Mouse (Mus musculus) WW6 (cell line): ENCODE measurements around the gene Dnase2b.

Source experiments
- DNase-seq: peaks from one replicate; pipeline ENCODE4 v3.0.0-alpha.2; 2013; ENCODE audit warnings: low read depth, low spot score

Dnase2b gene

DNA sequence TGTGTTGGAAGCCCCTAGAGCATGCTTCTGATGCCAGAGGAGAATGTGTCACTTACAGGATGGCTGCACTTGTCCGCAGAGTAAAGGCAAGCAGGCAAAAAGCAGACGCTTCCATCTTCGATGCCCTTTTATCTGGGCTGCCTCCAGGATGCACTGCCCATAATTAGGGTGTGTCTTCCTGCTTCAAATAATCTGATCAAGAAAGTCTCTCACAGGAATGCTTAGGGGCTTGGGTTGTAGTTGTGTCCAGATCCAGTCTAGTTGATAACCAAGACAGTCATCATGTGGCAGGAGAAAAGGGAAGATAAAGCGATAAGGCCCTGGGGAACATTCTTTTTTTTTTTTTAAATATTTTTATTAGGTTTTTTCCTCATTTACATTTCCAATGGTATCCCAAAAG lies at the start of gene Dnase2b:
TSS of gene Dnase2b (minus strand) at position 101 of the 400 bp plus-strand sequence.
- no peak for DNase-seq

DNA sequence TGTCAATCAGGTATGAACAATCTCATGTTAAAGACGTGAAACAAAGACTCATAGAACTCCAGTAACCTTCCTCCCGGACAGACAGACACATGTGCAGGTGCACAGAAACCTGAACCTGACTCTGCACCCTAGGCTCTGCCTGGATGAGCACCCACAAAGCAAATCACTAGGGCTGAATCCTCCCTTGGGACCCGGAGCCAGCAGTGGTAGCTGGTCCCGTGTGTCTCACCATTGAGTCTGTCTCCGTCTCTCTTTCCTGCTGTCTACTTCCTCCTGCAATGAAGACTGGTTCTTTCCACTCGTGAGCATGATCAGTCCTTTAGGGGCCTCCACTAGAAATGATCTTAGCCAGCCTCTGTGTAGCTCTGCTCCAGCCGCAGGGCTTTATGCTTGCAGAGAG lies 46.5 kb upstream of the Dnase2b start:
- no peak for DNase-seq

DNA sequence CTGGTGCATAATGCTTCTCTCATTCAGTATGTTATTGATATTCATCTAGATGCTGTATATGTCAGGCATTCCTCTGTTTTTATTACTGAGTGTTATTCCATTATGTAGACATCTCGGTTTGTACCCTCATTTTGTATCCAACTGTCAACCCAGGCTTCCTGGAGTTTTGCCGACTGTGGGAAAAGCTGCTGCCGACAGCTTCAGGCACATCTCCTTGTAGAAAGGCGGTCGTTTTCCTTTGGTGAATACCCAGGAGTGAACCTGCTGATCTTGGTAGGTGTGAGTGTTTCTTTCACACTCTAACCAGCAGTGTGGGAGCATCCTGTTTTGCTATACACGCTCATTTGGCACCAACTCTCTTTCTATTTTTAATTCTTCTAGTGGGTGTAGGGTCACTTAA lies 45.6 kb upstream of the Dnase2b start:
- no peak for DNase-seq

DNA sequence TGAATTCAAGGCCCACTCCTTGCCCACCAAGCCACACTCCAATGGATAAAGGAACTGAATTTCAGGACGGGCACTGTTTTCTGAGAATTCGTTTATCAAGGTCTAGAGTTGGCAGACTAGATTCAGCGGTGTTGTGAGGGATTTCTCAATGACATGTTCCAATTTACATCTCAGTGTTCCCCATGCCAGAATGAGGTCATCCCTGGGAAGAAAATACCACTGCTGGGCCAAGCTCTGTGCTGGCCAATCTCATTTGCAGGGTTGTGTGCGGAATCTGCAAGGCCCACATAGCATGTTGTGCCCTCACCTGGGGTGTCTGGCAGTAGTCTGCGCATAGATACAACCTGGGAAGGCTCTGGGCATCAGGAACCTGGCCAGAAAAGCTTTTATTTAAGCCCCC lies 43.9 kb upstream of the Dnase2b start:
- DNase-seq: no peak

DNA sequence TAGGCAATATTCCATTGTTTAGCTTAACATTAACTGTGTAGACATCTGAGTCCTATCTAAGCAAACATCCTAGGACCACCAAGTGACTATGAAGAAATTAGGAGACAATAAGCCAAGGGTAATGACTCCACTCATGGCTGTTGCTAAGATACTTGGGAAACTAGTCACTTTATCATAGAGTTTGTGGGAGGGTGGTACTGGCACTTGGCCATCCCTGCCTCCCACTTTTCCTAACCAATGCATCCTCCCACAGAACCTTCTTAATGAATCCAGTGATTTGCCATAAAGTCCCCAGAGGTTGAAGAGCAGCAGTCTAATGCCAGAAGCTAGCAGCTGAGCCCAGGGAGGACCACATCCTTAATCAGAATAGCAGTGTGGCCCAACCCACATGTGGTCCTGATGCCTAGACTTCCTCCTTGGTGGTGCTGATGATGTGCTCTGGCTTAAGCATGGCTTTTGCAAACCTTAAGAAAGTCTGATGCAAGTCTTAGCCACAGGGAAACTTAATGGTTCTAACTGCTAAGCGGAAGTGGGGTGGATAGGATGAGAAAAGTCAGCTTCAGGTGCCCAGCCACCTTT lies 42.8 kb upstream of the Dnase2b start:
- DNase-seq: no peak

DNA sequence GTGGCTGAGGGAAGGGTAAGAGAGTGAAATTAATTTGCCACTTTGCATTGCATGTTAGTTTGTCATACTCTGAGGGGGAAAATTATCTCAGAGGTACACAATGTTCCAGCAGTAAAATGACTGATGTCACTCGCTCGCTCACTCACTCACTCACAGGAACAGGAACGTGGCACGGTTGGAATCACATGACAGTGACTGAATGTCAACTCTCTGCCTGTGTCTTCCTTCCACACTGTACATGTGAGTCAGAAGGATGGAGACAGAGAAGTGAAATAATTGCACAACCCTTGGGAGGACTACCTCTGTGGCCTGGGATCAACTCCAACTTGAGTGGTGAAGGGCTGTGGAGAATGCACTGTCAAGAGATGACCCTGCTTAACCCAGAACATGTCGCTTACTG lies 42.0 kb upstream of the Dnase2b start:
- DNase-seq: no peak

DNA sequence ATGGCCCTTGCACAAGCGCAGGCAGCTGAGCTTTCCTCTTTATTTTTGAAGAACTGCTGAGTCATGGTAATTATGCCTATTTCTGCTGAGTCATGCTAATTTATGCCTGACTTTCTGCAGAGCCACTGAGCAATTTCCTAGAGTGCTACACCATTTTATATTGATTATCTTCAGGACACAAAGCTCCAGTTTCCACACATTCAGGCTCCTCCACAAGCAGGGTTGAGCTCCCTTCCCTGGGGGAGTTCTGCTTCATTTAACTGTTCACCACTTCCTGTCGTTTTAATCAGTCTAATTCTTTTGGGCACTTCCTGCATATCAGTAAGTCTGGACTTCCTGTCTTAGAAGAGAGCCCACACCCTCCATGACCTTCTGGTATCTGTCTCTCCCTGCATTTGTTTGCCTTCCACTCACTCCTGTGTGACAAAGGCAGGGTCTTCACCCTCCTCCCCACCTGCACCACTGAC lies 39.7 kb upstream of the Dnase2b start:
- DNase-seq: no peak

DNA sequence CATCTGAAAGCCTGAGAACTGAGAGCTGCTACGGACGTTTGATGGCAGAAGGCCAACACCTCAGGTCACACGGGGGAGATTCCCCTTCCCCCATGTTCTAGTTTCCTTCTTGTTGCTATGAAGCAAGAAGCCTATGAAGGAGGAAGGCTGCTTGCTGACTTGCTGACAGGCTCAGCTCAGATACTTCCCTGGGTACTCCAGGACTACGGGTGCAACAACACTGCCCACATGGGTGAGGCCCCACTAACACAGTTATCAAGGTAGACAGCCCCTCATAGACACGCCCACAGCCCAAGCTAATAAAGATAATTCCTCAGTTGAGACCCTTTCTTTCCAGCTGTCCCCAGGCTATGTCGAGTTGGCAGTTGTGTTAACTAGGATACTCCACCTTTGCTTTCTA lies 38.3 kb upstream of the Dnase2b start:
- DNase-seq: no peak

DNA sequence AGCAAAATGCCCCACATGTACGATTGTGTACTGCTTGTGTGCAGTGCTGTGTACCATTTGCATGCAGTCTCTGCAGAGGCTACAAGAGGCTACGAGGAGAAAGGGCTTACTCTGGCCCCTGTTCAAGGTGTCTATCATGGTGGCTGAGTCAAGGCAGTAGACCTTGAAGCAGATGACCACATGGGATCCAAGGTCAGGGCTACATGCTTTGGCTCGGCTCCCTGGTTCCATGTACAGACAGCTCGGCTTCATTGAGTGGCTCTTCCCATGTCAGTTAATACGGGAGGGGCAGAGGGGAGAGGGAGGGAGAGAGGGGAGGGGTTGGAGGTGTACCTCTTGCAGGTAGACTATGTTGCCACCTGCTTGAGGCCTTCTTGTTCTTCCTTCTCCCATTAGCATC lies 37.0 kb upstream of the Dnase2b start:
- DNase-seq: no peak

DNA sequence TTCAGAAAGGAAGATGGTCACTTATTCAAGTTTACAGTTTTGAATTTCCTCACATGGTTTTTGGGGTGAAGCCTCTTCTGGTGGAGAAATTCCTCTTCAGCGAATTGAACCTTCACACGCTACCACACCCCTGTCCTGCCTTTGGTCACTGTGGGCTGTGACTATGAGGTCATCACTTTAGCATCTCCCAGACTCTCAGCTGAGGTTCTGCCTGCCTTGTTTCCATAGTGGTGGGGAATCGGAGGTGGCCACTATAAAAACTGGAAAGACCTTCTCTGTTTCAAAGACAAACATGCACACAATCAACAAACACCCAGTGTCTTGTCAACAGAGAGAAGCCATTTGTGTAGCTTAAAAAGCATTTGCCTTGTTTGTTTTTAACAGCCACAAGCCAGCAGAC lies 35.8 kb upstream of the Dnase2b start, which contains the start of gene 4930503B20Rik:
TSS of gene 4930503B20Rik (minus strand) at position 101 of the 400 bp plus-strand sequence.
- DNase-seq: no peak

DNA sequence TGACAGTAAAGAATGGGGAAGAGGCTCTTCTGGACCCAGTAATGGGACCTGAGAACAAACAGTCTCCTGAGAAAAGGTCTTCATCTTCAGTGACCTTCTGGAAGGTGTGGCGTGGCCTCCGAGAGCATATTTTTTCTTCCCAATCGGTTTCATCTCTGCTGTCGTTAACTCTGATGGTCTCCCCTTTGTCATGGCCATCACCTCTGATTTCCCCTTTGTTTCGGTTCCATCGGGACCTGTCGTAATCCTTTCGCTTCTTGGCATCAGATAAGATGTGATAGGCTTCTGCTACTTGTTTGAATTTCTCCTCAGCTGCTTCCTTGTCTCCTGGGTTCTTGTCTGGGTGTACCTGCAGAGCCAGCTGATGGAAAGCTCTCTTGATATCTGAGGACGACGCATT lies 35.3 kb upstream of the Dnase2b start:
- no peak for DNase-seq

DNA sequence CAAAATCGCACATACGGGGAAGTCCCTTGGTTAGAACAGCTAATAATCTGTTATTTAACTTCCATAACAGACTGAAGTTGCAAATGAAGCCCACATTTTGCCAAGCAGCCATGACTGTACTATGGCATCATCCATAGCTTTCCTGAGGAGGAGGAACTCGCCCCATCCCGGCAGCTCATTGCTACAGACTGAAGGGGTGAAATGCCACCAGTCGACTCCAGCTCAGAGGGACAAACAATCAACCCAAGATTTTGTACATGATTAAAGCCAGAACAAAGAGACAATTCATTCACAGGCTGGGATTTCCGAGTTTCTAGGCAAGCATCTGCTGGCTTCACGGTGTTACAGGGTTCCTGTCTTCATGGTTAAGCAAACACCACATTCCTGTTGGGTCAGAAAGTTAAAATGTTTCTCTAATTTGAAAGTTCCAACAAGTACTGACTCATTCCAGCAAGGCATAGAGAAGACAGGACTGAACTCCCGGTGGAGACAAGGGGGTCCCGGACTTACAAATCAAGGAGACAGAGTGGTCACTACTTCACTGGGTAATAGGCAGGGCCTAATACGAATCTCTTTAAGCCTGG lies 34.0 kb upstream of the Dnase2b start:
- no peak for DNase-seq

DNA sequence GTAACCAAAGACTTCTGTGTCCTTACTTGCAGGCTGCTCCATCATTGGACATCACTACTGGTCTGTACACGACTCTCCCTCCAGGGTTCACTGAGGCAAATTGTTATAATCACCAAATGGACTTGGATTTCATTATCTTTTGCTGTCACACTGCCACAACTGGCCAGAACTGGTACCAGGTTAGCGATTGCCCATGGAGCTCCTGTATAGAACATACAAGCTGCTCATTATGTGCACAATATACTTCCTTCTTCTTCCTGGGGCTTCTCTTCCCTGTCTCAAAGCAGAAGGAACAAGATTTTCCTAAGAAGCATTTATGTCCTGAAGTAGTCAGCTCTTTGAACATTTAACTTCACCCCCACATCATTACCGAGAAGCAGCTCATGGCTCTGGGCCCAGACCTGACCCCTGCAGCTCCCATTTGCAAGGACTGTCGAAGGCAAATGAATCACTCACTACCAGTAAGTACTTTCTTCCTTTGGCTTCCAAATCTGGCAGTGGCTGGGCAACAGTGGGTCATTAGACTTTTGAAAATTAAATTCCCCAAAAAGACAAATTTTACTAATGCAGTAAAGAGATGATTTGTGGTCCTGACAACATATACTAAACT lies 26.5 kb upstream of the Dnase2b start:
- DNase-seq: no peak

DNA sequence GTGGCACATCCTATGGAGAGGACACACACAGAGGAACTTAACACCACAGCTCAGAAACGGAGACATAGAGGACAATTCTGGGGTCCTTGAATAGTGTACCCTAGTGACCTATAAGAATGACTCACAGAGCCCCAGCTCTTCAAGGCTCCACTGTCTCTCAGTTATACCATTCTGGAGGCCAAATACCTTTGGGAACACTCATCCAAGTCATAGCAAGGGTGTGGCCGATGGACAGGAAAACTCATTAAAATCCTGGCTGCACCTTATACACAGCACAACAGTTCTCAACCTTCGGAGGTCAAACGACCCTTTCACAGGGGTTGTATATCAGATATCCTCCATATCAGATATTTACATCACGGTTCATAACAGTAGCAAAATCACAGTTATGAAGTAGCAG lies 17.1 kb upstream of the Dnase2b start:
- no peak for DNase-seq

DNA sequence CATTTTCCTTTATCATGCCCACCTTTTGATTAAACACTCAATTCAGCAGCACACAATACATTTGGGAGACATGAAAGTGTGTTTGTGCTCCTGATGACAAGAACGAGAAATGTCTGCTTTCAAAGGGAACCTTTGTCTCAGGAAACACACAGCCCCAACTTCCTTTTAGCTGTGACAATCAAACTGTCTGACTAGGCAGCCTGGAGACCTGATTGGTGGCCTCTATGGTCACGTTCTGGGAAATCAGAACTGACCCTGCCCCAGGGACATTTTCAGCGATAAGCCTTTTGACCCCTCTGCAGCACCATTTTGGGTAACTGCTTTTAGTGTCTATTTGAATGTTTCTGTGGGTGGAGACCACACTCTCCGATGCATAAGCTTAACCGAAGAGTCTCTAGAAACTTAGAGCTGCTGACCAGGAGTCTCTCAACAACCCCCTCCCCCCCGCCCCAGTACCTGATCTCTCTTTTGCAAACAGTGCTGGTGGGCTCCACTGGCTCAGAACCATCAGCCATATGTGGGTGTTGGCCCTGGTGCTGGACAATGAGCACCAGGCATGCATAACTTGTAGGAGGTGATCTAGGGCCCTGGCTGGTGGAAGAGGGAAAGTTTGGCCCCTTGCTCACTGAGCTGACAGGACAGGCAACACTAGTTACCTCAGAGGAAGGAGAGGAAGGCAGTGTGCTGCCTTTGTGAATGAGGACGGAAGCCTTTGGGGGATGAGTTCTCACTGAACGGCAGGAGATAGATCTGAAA lies 13.0 kb upstream of the Dnase2b start:
- DNase-seq: no peak

DNA sequence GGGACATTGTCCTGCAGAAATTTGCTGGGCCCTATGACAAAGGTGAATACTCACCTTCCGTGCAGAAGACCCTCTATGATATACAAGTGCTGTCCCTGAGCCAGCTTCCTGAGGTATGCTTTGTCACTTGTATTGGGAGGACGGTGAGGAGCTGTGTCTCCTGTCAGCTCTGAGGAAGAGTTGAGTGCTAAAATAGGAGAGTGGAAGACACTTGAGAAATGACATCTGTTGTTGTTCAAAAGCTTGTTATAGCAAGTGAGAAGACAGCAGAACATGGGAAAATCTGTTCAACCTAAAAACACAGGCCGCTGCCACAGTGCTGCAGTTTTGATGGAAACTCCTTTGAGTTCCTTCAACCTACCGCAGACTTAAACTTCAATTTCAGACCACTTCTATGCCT lies 10.4 kb upstream of the Dnase2b start:
- DNase-seq: no peak

DNA sequence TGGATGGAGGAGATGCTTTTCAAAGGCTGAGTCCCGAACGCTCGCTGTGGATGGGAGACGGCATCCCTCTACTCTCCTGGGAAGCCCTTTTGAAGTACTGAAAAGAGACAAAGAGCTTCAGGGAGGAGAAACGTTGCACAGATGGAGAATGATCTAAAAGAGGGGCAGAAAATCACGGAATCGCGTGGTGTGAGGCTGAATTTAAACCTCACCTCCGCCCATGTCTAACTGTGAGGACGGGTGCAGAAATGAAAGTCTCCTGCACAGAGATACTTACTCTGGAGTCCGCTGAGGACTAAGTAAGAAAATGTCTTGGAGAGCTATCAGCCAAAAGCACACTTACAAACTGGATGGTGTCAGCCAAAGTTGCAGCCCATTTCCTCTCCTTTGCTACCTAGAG lies 6.6 kb upstream of the Dnase2b start:
- DNase-seq: no peak

DNA sequence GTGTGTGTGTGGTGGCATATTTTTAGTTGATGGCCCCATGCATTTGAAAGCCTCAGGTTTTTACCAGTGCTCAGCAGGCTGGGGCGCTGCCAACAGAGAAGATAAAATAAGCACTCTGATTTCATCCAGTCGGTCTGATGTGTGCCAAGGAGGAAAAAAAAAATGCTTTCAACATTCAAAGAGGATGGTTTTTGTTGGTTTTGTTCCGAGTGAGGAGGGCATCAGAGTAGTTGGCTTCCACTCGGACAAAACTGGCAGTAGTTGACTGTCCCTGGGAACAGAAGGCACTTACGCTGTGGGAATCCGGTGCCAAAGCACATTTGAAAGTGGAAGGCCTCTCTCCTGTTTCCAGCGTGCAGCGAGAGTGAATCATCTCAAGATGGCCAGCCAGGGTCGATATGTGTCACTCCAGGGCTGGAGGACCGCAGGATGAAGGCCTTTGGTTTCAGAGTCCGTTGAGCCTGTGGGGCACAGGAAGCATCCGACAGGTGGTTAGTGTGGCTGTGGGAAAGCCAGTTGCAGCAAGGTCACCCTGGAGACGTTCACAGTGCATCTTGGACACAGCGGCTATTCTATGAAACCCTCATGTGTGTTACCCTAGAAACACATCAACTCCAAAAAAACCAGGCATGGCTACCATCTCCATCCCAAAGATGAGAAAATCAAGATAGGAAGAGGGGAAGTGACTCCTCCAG lies 5.3 kb upstream of the Dnase2b start:
- DNase-seq: no peak

DNA sequence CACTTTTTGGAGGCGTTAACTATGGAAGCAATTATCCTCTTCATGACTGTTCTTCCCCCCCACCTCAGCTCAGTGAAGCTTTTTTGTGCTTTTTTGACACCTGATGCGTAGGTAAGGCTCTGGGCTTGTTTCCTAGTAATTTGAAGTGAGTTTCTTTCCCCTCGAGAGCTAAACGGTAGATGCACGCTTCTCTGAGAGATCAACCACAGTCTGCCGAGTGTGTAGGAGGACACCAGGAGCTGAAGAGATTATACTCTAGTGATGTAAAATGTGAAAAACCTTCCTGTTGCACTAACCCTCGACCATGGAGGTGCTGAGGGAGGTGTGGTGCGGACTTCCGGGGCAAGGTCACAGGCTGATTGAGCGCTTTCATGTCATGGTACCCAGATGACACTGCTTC lies 4.7 kb upstream of the Dnase2b start:
- DNase-seq: no peak

DNA sequence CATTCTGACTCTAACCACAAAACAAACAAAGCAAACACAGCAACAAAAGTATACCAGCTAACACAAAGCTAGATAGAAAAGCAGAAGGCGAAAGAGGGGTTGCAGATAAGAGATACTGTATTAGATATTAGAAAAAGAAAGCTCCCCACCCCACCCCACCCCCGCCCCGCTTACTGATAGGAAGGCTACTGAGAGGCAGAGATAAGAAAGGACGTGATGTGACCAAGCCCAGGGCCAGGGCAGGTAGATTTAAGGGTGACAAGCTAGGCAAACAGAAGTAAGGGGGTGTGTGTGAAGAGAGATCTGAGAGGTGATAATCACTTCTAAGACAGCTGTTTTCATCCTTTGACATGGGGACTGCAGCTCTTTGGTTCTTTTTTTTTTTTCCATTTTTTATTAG lies 3.0 kb upstream of the Dnase2b start:
- DNase-seq: no peak

DNA sequence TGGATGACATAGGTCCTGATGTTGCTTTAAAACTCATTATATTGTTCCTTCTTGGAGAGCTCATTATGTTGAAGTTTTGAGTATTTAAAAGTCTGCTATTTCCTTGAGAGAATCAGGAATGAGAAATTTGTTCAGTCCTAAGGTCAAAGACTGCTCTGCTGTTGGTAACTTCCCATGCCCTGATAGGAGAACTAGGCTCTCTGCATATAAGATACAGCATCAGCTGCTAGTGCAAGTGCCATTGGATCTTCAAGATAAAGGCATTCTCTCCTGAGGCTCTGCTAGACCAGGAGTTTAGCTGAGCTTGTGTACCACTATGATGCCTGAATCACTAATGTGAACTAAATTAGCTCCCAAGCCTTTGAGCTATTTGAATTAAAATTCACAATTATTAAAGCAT lies 2.5 kb upstream of the Dnase2b start:
- DNase-seq: no peak
